In genomic region chr7:94637367-94638023, GRCm38 (mm10) we compare ENCODE assay signal across 28 mouse cellular contexts.
DNase-seq lines count a peak whose midpoint lies in the region; ATAC-seq and TF ChIP-seq lines count a peak whose summit lies in the region.
"Had no signal": no experiment of that assay in that cellular context is flagged by ENCODE, and none has a peak within 500 bp of the region (broad histone marks: within the 10 kb centered on the region; RNA-seq: fewer than 3 reads in every experiment).

No protein-coding gene starts in this region.

- H3K27me3 ChIP-seq in forebrain, embryonic 12.5 days, result no peaks in the 10 kb centered on the region
- H3K27me3 ChIP-seq in forebrain, postnatal 0 days (ENCODE audit: insufficient read depth, low read length), result no peaks in the 10 kb centered on the region
- no peaks in the 10 kb centered on the region for H3K27me3 ChIP-seq in forebrain, embryonic 13.5 days
- H3K27me3 ChIP-seq in forebrain, embryonic 16.5 days (replicated peaks; ENCODE audit: control insufficient read depth, insufficient read depth, low read length), result no peaks in the 10 kb centered on the region
- H3K27me3 ChIP-seq: CH12.LX; embryonic facial prominence, embryonic 12.5 days; embryonic facial prominence, embryonic 15.5 days; heart, embryonic 13.5 days had no signal

- H3K4me3 ChIP-seq in forebrain, embryonic 12.5 days (replicated peaks), result no peak overlapping the region
- H3K4me3 ChIP-seq in forebrain, postnatal 0 days (ENCODE audit: low read depth, low read length), result no peak overlapping the region
- no peak overlapping the region for H3K4me3 ChIP-seq in forebrain, embryonic 13.5 days
- no peak overlapping the region for H3K4me3 ChIP-seq in forebrain, embryonic 16.5 days (replicated peaks; ENCODE audit: low read length)
- H3K4me3 ChIP-seq: embryonic facial prominence, embryonic 12.5 days; embryonic facial prominence, embryonic 15.5 days; heart, adult 2 months; heart, embryonic 10.5 days; heart, embryonic 13.5 days had no signal

- H3K9me3 ChIP-seq in forebrain, embryonic 12.5 days, result no peaks in the 10 kb centered on the region
- no peaks in the 10 kb centered on the region for H3K9me3 ChIP-seq in forebrain, postnatal 0 days (ENCODE audit: low read length)
- no peaks in the 10 kb centered on the region for H3K9me3 ChIP-seq in forebrain, embryonic 13.5 days (replicated peaks)
- no peaks in the 10 kb centered on the region for H3K9me3 ChIP-seq in forebrain, embryonic 16.5 days (ENCODE audit: control insufficient read depth, low read length)
- H3K9me3 ChIP-seq: embryonic facial prominence, embryonic 12.5 days; embryonic facial prominence, embryonic 15.5 days; G1E; heart, embryonic 10.5 days; heart, embryonic 13.5 days had no signal

- no peaks in the 10 kb centered on the region for H3K36me3 ChIP-seq in forebrain, embryonic 12.5 days (replicated peaks)
- H3K36me3 ChIP-seq in forebrain, postnatal 0 days (ENCODE audit: insufficient read depth), result no peaks in the 10 kb centered on the region
- H3K36me3 ChIP-seq in forebrain, embryonic 13.5 days (ENCODE audit: poor library complexity, severe bottlenecking), result no peaks in the 10 kb centered on the region
- no peaks in the 10 kb centered on the region for H3K36me3 ChIP-seq in forebrain, embryonic 16.5 days (ENCODE audit: control insufficient read depth, insufficient read depth)
- H3K36me3 ChIP-seq: embryonic facial prominence, embryonic 12.5 days; embryonic facial prominence, embryonic 15.5 days; G1E; heart, embryonic 10.5 days; heart, embryonic 13.5 days had no signal

- WGBS in forebrain, embryonic 12.5 days, result 49% methylated on average over 3 of the region's 3 CpGs
- WGBS in forebrain, postnatal 0 days, result 30% methylated on average over 3 of the region's 3 CpGs
- WGBS in forebrain, embryonic 13.5 days, result 46% methylated on average over 3 of the region's 3 CpGs
- 30% methylated on average over 3 of the region's 3 CpGs for WGBS in forebrain, embryonic 16.5 days

- no peak overlapping the region for H3K4me2 ChIP-seq in forebrain, embryonic 12.5 days
- H3K4me2 ChIP-seq in forebrain, postnatal 0 days (ENCODE audit: low read depth), result no peak overlapping the region
- H3K4me2 ChIP-seq in forebrain, embryonic 13.5 days, result no peak overlapping the region
- no peak overlapping the region for H3K4me2 ChIP-seq in forebrain, embryonic 16.5 days (ENCODE audit: low read length)
- H3K4me2 ChIP-seq: embryonic facial prominence, embryonic 12.5 days; embryonic facial prominence, embryonic 15.5 days; heart, embryonic 13.5 days; hindbrain, embryonic 14.5 days had no signal

- no peak for DNase-seq in forebrain, postnatal 0 days
- DNase-seq in Muller cell, postnatal 12 days (ENCODE audit: inconsistent ontology term), result peak; percentile 38
- no peak for DNase-seq in urinary bladder, postnatal 25 days (ENCODE audit: low spot score)
- no peak for DNase-seq in embryo, embryonic 10.5 days (ENCODE audit: low spot score)
- DNase-seq: adrenal gland, adult 8-10 months; adrenal gland, postnatal 25 days; B cell, adult 2 months; cerebellum, adult 18-20 months; cerebellum, adult 9-10 months; cerebellum, postnatal 14 days; gastrocnemius, postnatal 10 days; gastrocnemius, postnatal 36 days; heart, adult 2 months; heart, postnatal 14 days; heart, postnatal 4 days had no signal

- H3K9ac ChIP-seq in forebrain, embryonic 12.5 days, result no peak overlapping the region
- no peak overlapping the region for H3K9ac ChIP-seq in forebrain, postnatal 0 days
- H3K9ac ChIP-seq in forebrain, embryonic 13.5 days, result no peak overlapping the region
- H3K9ac ChIP-seq in forebrain, embryonic 16.5 days (replicated peaks; ENCODE audit: low read depth, low read length), result no peak overlapping the region
- H3K9ac ChIP-seq: embryonic facial prominence, embryonic 12.5 days; embryonic facial prominence, embryonic 15.5 days; heart, embryonic 13.5 days; hindbrain, embryonic 14.5 days had no signal

- no peak for TF ChIP-seq CTCF in forebrain, postnatal 0 days (IDR thresholded peaks at IDR 0.05; ENCODE audit: low read depth)

- no peaks in the 10 kb centered on the region for H3K4me1 ChIP-seq in forebrain, embryonic 12.5 days
- H3K4me1 ChIP-seq in forebrain, postnatal 0 days (ENCODE audit: insufficient read depth), result no peaks in the 10 kb centered on the region
- no peaks in the 10 kb centered on the region for H3K4me1 ChIP-seq in forebrain, embryonic 13.5 days
- no peaks in the 10 kb centered on the region for H3K4me1 ChIP-seq in forebrain, embryonic 16.5 days (replicated peaks; ENCODE audit: control insufficient read depth, insufficient read depth, low read length)
- H3K4me1 ChIP-seq: embryonic facial prominence, embryonic 12.5 days; embryonic facial prominence, embryonic 15.5 days; heart, embryonic 10.5 days; heart, embryonic 13.5 days had no signal

- peak; percentile 70; the same call in 1 of the 2 replicates for ATAC-seq in forebrain, embryonic 12.5 days (ENCODE audit: low FRiP score)
- ATAC-seq in forebrain, postnatal 0 days, result no peak
- peak; percentile 85; the same call in 1 of the 2 replicates for ATAC-seq in forebrain, embryonic 13.5 days
- peak; percentile 67 for ATAC-seq in forebrain, embryonic 16.5 days
- ATAC-seq: hindbrain, postnatal 0 days; inflammation-experienced regulatory T-cells, adult 6 months; intestine, embryonic 16.5 days had no signal

- H3K27ac ChIP-seq in forebrain, embryonic 12.5 days, result no peak overlapping the region
- H3K27ac ChIP-seq in forebrain, postnatal 0 days (ENCODE audit: low read depth, low read length), result no peak overlapping the region
- no peak overlapping the region for H3K27ac ChIP-seq in forebrain, embryonic 13.5 days
- no peak overlapping the region for H3K27ac ChIP-seq in forebrain, embryonic 16.5 days (ENCODE audit: low read length)
- H3K27ac ChIP-seq: embryonic facial prominence, embryonic 12.5 days; embryonic facial prominence, embryonic 15.5 days; heart, adult 2 months; heart, embryonic 10.5 days; heart, embryonic 13.5 days; hindbrain, embryonic 14.5 days; hindbrain, postnatal 0 days had no signal
